Mouse (Mus musculus): ENCODE results near the gene Catsperg1.

- TF ChIP-seq CTCF (IDR thresholded peaks at IDR 0.05; ENCODE audit: control insufficient read depth, insufficient read depth, low read length), result no peak
- no peak for TF ChIP-seq POLR2A (IDR thresholded peaks at IDR 0.05; ENCODE audit: borderline replicate concordance, control insufficient read depth, low read depth, low read length)
These were observed 40.0 kb upstream of the Catsperg1 start for GRCm38 (mm10) chr7:29253842-29254241.
